Mouse (Mus musculus): ENCODE results near the gene Pibf1.

Gene Pibf1

GRCm38 (mm10) chr14:99266749-99267148 lies 167.5 kb downstream of the Pibf1 start:
- DNase-seq (ENCODE audit: low spot score), result no peak

GRCm38 (mm10) chr14:99274056-99274455 lies 174.8 kb downstream of the Pibf1 start:
- no peak for DNase-seq (ENCODE audit: low spot score)

GRCm38 (mm10) chr14:99275827-99276226 lies 176.6 kb downstream of the Pibf1 start:
- no peak for DNase-seq (ENCODE audit: low spot score)

- DNase-seq (ENCODE audit: low spot score), result no peak
Observed at GRCm38 (mm10) chr14:99278312-99278711, 179.1 kb downstream of the Pibf1 start.

- no peak for DNase-seq (ENCODE audit: low spot score)
Observed at GRCm38 (mm10) chr14:99278763-99279486, 179.7 kb downstream of the Pibf1 start.

GRCm38 (mm10) chr14:99280399-99280798 lies 181.2 kb downstream of the Pibf1 start:
- DNase-seq (ENCODE audit: low spot score), result no peak

- DNase-seq (ENCODE audit: low spot score), result no peak
Observed at GRCm38 (mm10) chr14:99280825-99281433, 181.7 kb downstream of the Pibf1 start.

GRCm38 (mm10) chr14:99285486-99285885 lies 186.3 kb downstream of the Pibf1 start:
- no peak for DNase-seq (ENCODE audit: low spot score)

- no peak for DNase-seq (ENCODE audit: low spot score)
Observed at GRCm38 (mm10) chr14:99292176-99292575, 193.0 kb downstream of the Pibf1 start.

GRCm38 (mm10) chr14:99294424-99294823 lies 195.2 kb downstream of the Pibf1 start:
- no peak for DNase-seq (ENCODE audit: low spot score)

- DNase-seq (ENCODE audit: low spot score), result no peak
Observed at GRCm38 (mm10) chr14:99295606-99296341, 196.6 kb downstream of the Pibf1 start.

GRCm38 (mm10) chr14:99298385-99299021 lies 199.3 kb downstream of the Pibf1 start, which contains the start of gene Klf5:
TSS of gene Klf5 (plus strand) at chr14:99298691.
- peak; percentile 93 for DNase-seq (ENCODE audit: low spot score)

GRCm38 (mm10) chr14:99299022-99299481 lies 199.8 kb downstream of the Pibf1 start:
- peak; percentile 34 for DNase-seq (ENCODE audit: low spot score)

- DNase-seq (ENCODE audit: low spot score), result no peak
Observed at GRCm38 (mm10) chr14:99299701-99300191, 200.5 kb downstream of the Pibf1 start.

- no peak for DNase-seq (ENCODE audit: low spot score)
Observed at GRCm38 (mm10) chr14:99301472-99301871, 202.2 kb downstream of the Pibf1 start.

Data from ovary, adult 18-20 months (tissue).